Mouse (Mus musculus) heart, adult 2 months (tissue): ENCODE measurements around the gene Polr3gl. TPM values are rescaled to one million over a fixed set of nuclear protein-coding genes. Genes with fewer than 3 reads are reported as not detected.

Source experiments
- DNase-seq, 2 experiments: peaks; one replicate each; pipeline ENCODE4 v3.0.0; 2021
- H3K27ac ChIP-seq: fragments of 200-600 bp; 2 replicates; pipeline ENCODE4 v1.8.1; 2022
- H3K27me3 ChIP-seq: fragments of 200-500 bp; 2 replicates; pipeline ENCODE4 v1.6.1; 2012; ENCODE audit warnings: mild to moderate bottlenecking, low read length, inconsistent platforms, mixed read lengths; ENCODE audit not compliant: control insufficient read depth, insufficient read depth
- H3K36me3 ChIP-seq: fragments of 200-500 bp; 2 replicates; pipeline ENCODE4 v1.6.1; 2012; ENCODE audit warnings: low read length, inconsistent platforms; ENCODE audit not compliant: control insufficient read depth, insufficient read depth
- H3K4me1 ChIP-seq: fragments of 200-500 bp; 2 replicates; pipeline ENCODE4 v1.6.1; 2011; ENCODE audit warnings: low read length; ENCODE audit not compliant: control insufficient read depth, insufficient read depth
- H3K4me3 ChIP-seq: fragments of 200-600 bp; 2 replicates; pipeline ENCODE4 v1.8.1; 2022
- H3K79me2 ChIP-seq: fragments of 200-500 bp; replicated peaks from 2 replicates; pipeline ENCODE4 v1.6.1; 2012; ENCODE audit warnings: mild to moderate bottlenecking, inconsistent platforms, low read length, moderate library complexity, mixed read lengths; ENCODE audit not compliant: control insufficient read depth, insufficient read depth
- H3K9ac ChIP-seq: fragments of 200-500 bp; 2 replicates; pipeline ENCODE4 v1.6.1; 2012; ENCODE audit warnings: low read depth, mild to moderate bottlenecking, control low read depth, inconsistent platforms, low read length, mixed read lengths
- CTCF ChIP-seq: fragments of 200-600 bp; IDR thresholded peaks from 2 replicates; pipeline ENCODE4 v1.8.1; 2022; ENCODE audit warnings: antibody characterized with exemption, mild to moderate bottlenecking, moderate library complexity
- EP300 ChIP-seq: fragments of 200-500 bp; IDR thresholded peaks from 2 replicates; pipeline ENCODE4 v1.6.1; 2011; ENCODE audit warnings: low read depth, low read length, control low read depth; ENCODE audit not compliant: insufficient read depth
- POLR2A ChIP-seq: fragments of 200-500 bp; IDR thresholded peaks from 2 replicates; pipeline ENCODE4 v1.6.1; 2011; ENCODE audit warnings: mild to moderate bottlenecking, low read depth, low read length, control low read depth; ENCODE audit not compliant: insufficient read depth
- WGBS: fragments of 180-500 bp; shearing (Covaris S2); methylation state at CpG from one replicate; pipeline ENCODE4 v1.1.7; 2018; 5-methylcytosine and 5-hydroxymethylcytosine counted together
- intact Hi-C: fragments of 180-260 bp; cut with DNase I; formaldehyde crosslinking; loops from one replicate; pipeline ENCODE4 v1.15.1; 2025
- polyA plus RNA-seq: library from polyadenylated mRNA; depleted of rRNA; stranded (reverse); fragments of >200 nt; gene quantifications from 2 replicates; pipeline ENCODE4 v1.2.3, GENCODE M21; 2012
- total RNA-seq, 2 experiments: library from RNA; stranded (reverse); gene quantifications; 2 replicates each; pipeline ENCODE4 v1.2.3; 2021

Gene Polr3gl
- total and polyA plus RNA-seq, 3 experiments, result 20.1 to 35.0 (median 24.3) TPM

DNA sequence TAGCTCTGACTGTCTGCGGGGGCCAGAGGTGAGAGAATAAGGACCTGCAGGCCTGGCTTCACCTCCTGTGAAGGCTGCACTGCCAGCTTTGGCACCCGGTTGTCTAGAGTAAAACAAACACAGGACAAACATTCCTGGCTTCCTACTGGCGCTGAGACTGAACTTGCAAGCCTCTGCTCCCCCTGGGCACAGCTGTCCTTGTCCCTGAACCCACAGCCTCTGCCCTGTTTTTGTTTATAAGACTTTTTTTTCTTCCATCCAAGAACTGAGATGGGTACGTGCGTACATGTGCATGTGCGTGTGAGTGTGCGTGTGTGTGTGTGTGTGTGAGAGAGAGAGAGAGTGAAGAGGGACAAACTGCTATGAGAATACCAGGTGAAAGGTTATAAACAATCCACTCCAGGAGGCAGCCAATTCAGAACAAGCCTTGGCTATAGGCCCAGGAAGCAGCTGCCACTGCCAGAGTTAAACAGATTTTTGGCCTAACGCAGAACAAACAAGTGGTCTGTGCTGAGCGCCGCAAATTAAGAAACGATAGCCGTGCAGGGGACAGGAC, 38.9 kb downstream of the Polr3gl start:
- peak; percentile 99 for TF ChIP-seq EP300
- TF ChIP-seq POLR2A, result peak; percentile 82
- no peak for TF ChIP-seq CTCF
- peaks cover 4% of the 10 kb centered on the region; the same call in 1 of the 2 replicates for H3K79me2 ChIP-seq
- no peaks in the 10 kb centered on the region for H3K27me3 ChIP-seq
- intact Hi-C loops, result loop anchor here (10.0 kb wide), 1 partner anchor 560 kb away; the partner anchor contains the start of gene Plekho1
- peaks cover 21% of the 10 kb centered on the region for H3K4me1 ChIP-seq
- peak overlapping the region; percentile 64 for H3K9ac ChIP-seq
- peak overlapping the region; percentile 66 for H3K4me3 ChIP-seq
- DNase-seq, result peak; percentile 86 to 91
- H3K36me3 ChIP-seq, result peaks cover 3% of the 10 kb centered on the region
- peak overlapping the region; percentile 99 for H3K27ac ChIP-seq
- WGBS, result 5% methylated on average over 12 of the region's 12 CpGs

DNA sequence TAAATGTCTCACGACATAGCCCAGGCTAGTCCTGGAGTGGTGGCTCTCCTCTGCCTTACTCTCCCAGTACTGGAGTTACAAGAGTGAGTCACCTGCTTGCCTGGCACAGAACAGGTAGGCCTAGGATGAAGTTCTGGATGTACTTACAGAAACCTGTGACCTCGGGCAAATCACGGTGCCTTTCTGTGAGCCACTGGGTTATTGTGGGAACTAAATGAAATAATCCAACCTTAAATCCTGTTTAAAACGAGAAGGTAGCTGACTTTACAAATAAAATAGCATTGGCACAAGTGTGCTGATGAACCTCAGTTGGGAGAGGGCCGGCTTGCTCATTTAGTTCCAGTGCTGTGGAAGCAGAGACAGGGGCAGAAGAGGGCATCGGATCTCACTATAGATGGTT, 39.7 kb downstream of the Polr3gl start:
- no peak for DNase-seq
- Histone ChIP-seq H3K4me1 (peaks cover 21% of the 10 kb centered on the region), H3K9ac (no peak overlapping the region), H3K36me3 (peaks cover 3% of the 10 kb centered on the region), H3K79me2 (0 out of 2 replicates have a peak, but pooled peaks cover 2% of the 10 kb centered on the region), H3K27ac (peak overlapping the region; percentile 99), H3K27me3 (no peaks in the 10 kb centered on the region), H3K4me3 (no peak overlapping the region)
- WGBS, result 72% methylated on average over 6 of the region's 6 CpGs
- intact Hi-C loops, result loop anchor here (10.0 kb wide), 1 partner anchor 559 kb away; the partner anchor contains the start of gene Plekho1
- no peak for TF ChIP-seq EP300
- no peak for TF ChIP-seq POLR2A
- no peak for TF ChIP-seq CTCF

- Histone ChIP-seq H3K27me3 (no peaks in the 10 kb centered on the region), H3K4me3 (no peak overlapping the region), H3K79me2 (0 out of 2 replicates have a peak, but pooled peaks cover 2% of the 10 kb centered on the region), H3K36me3 (peaks cover 3% of the 10 kb centered on the region), H3K4me1 (peaks cover 21% of the 10 kb centered on the region), H3K27ac (peak overlapping the region; percentile 99), H3K9ac (no peak overlapping the region)
- no peak for DNase-seq
- TF ChIP-seq EP300 (no peak), POLR2A (no peak), CTCF (no peak)
- intact Hi-C loops, result loop anchor here (10.0 kb wide), 1 partner anchor 559 kb away; the partner anchor contains the start of gene Plekho1
- WGBS, result 57% methylated on average over 6 of the region's 6 CpGs
These were observed 40.4 kb downstream of the Polr3gl start for GRCm38 (mm10) chr3:96553601-96554000.

- H3K27ac ChIP-seq, result peak overlapping the region; percentile 99
These were observed 42.1 kb downstream of the Polr3gl start for GRCm38 (mm10) chr3:96551890-96552289.

DNA sequence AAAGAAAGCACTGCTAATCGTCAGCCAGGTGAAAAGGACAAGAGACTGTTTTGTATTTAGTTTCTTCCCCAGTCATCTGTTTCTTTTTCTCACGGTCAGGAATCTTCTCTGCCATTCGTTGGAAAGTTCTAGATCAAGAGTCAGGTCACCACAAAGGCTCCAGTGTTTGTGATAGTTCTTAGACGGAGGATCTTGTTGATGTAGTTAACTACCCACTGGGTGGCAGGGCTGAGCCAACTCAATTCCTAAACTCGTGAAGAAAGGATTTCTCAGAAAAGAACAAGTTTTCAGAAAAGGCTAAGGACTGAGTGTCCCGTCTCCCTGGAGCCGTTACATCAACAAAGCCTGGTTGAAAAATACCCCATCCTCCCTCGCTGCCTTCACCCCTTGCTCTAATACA, 42.8 kb downstream of the Polr3gl start:
- peak; percentile 74 to 78 for DNase-seq
- H3K27ac ChIP-seq, result peak overlapping the region; percentile 99
- H3K4me3 ChIP-seq, result no peak overlapping the region; the same call in 1 of the 2 replicates
- H3K9ac ChIP-seq, result peak overlapping the region; percentile 70
- no peaks in the 10 kb centered on the region for H3K27me3 ChIP-seq
- H3K36me3 ChIP-seq, result peaks cover 3% of the 10 kb centered on the region
- no peaks in the 10 kb centered on the region for H3K79me2 ChIP-seq
- WGBS, result 4% methylated on average over 8 of the region's 8 CpGs
- TF ChIP-seq CTCF, result peak; percentile 87
- TF ChIP-seq POLR2A, result peak; percentile 43; the same call in 1 of the 2 replicates
- TF ChIP-seq EP300, result 0 out of 2 replicates have a peak, but pooled peaks have one; percentile 39
- H3K4me1 ChIP-seq, result peaks cover 23% of the 10 kb centered on the region
- intact Hi-C loops, result loop anchor here (1.0 to 10.0 kb wide), 2 partner anchors 29 to 556 kb away; partner anchors contain the start of gene Plekho1

More at GRCm38 (mm10) chr3:96551890-96552289, 42.1 kb downstream of the Polr3gl start:
- TF ChIP-seq CTCF, result no peak
- TF ChIP-seq EP300, result peak; percentile 80; the same call in 1 of the 2 replicates
- Histone ChIP-seq H3K79me2 (no peaks in the 10 kb centered on the region), H3K4me1 (peaks cover 23% of the 10 kb centered on the region), H3K27me3 (no peaks in the 10 kb centered on the region), H3K36me3 (peaks cover 3% of the 10 kb centered on the region), H3K9ac (peak overlapping the region; percentile 70), H3K4me3 (no peak overlapping the region)
- intact Hi-C loops, result loop anchor here (1.0 to 10.0 kb wide), 2 partner anchors 28 to 557 kb away; partner anchors contain the start of gene Plekho1
- DNase-seq, result peak in 1 of 2 experiments; percentile 21
- WGBS, result 26% methylated on average over 7 of the region's 7 CpGs

DNA sequence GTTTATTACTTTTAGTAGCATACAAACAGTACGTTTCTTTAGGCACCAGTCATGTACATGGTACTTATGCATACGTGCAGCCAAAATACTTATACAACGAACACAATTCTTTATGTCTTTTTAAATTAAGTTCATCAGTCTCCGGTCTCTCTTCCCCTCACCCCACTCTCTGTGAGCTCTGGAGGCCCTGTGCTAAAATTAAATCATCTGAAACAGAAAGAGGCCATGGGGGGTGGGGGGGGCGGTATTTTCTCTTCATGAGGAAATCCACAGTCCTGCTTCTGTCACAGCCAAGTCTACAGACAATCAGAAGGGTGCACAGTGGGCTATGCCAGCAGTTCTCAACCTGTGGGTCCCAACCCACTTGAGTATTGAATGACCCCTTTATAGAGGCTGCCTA, 44.6 kb downstream of the Polr3gl start:
- Histone ChIP-seq H3K79me2 (no peaks in the 10 kb centered on the region), H3K27ac (peak overlapping the region; percentile 26; the same call in 1 of the 2 replicates), H3K4me3 (no peak overlapping the region), H3K9ac (no peak overlapping the region), H3K36me3 (peaks cover 3% of the 10 kb centered on the region), H3K27me3 (no peaks in the 10 kb centered on the region), H3K4me1 (peaks cover 13% of the 10 kb centered on the region)
- no peak for TF ChIP-seq CTCF
- TF ChIP-seq POLR2A, result no peak
- no peak for TF ChIP-seq EP300
- DNase-seq, result no peak
- intact Hi-C loops, result loop anchor here (5.0 kb wide), 1 partner anchor 158 kb away; the partner anchor contains the start of gene Nudt17
- 63% methylated on average over 5 of the region's 5 CpGs for WGBS
